Mouse (Mus musculus) embryonic facial prominence, embryonic 11.5 days (tissue): ENCODE measurements around the gene Mgat5. TPM values are rescaled to one million over a fixed set of nuclear protein-coding genes. Genes with fewer than 3 reads are reported as not detected.

Experiments used
- ATAC-seq: fragments of 200-750 bp; cut with Nextera tagmentation; replicated peaks from 2 replicates; pipeline ENCODE4 v1.8.0; 2017; ENCODE audit warnings: low read depth; ENCODE audit not compliant: insufficient number of reproducible peaks, low FRiP score, low TSS enrichment
- DNase-seq: peaks from one replicate; pipeline ENCODE4 v3.0.0-alpha.2; 2015; ENCODE audit warnings: low spot score
- H3K27ac ChIP-seq: fragments of 300-500 bp; sonication (generic); replicated peaks from 2 replicates; pipeline ENCODE4 v1.5.1; 2014; ENCODE audit warnings: mild to moderate bottlenecking, low read depth, low read length, control low read depth
- H3K27me3 ChIP-seq: fragments of 300-500 bp; sonication (generic); 2 replicates; pipeline ENCODE4 v1.6.1; 2014; ENCODE audit warnings: mild to moderate bottlenecking, low read length, moderate library complexity, mixed read lengths; ENCODE audit not compliant: control insufficient read depth, insufficient read depth
- H3K36me3 ChIP-seq: fragments of 300-500 bp; sonication (generic); replicated peaks from 2 replicates; pipeline ENCODE4 v1.6.1; 2014; ENCODE audit warnings: low read depth, mild to moderate bottlenecking, low read length, moderate library complexity, mixed read lengths; ENCODE audit not compliant: control insufficient read depth, insufficient read depth
- H3K4me1 ChIP-seq: fragments of 300-500 bp; sonication (generic); 2 replicates; pipeline ENCODE4 v1.6.1; 2014; ENCODE audit warnings: low read length, mixed read lengths; ENCODE audit not compliant: control insufficient read depth, insufficient read depth
- H3K4me2 ChIP-seq: fragments of 300-500 bp; sonication (generic); 2 replicates; pipeline ENCODE4 v1.6.1; 2014; ENCODE audit warnings: low read depth, mild to moderate bottlenecking, control low read depth, low read length, moderate library complexity
- H3K4me3 ChIP-seq: fragments of 300-500 bp; sonication (generic); 2 replicates; pipeline ENCODE4 v1.5.1; 2014; ENCODE audit warnings: low read depth, low read length, control low read depth
- H3K9ac ChIP-seq: fragments of 300-500 bp; sonication (generic); replicated peaks from 2 replicates; pipeline ENCODE4 v1.6.1; 2014; ENCODE audit warnings: mild to moderate bottlenecking, control low read depth, low read length
- H3K9me3 ChIP-seq: fragments of 300-500 bp; sonication (generic); replicated peaks from 2 replicates; pipeline ENCODE4 v1.6.1; 2016; ENCODE audit warnings: mild to moderate bottlenecking, low read length, inconsistent platforms, mixed read lengths; ENCODE audit not compliant: control insufficient read depth
- WGBS: fragments of 180-500 bp; shearing (Covaris S2); extraction: QIAGEN DNeasy Blood & Tissue Kit; methylation state at CpG from one replicate; pipeline ENCODE4 v1.1.7; 2014; 5-methylcytosine and 5-hydroxymethylcytosine counted together
- polyA plus RNA-seq: library from polyadenylated mRNA; unstranded; fragments of >200 nt; fragmentation: Nextera tagmentation; extraction: Ambion mirVana; gene quantifications from 2 replicates; pipeline ENCODE4 v1.2.1, GENCODE M21; 2014

Gene Mgat5
- polyA plus RNA-seq, 1 experiment from 2014 or later, result 6.1 TPM

DNA sequence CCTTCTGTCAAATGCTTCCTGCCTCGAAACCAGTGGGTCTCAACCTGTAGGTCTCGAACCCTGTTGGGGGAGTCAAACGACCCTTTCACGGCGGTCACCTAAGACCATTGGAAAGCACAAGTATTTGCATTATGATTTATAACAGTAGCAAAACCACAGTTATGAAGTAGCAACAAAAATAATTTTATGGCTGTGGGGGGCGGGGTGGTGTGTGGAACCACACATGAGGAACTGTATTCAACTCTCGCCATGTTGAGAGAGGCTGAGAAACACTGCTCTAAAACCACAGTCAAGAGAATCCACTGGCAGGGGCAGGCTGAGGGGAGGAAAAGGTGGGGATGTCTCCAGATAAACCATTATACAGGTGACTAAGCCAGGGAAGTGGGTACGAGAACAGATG lies 308.3 kb downstream of the Mgat5 start:
- Histone ChIP-seq H3K9me3 (no peaks in the 10 kb centered on the region), H3K4me3 (no peak overlapping the region), H3K4me1 (no peaks in the 10 kb centered on the region), H3K4me2 (no peak overlapping the region), H3K36me3 (no peaks in the 10 kb centered on the region), H3K27me3 (no peaks in the 10 kb centered on the region), H3K27ac (no peak overlapping the region), H3K9ac (no peak overlapping the region)
- 88% methylated on average over 8 of the region's 8 CpGs for WGBS
- no peak for ATAC-seq
- no peak for DNase-seq

- Histone ChIP-seq H3K27ac (no peak overlapping the region), H3K27me3 (no peaks in the 10 kb centered on the region), H3K4me2 (no peak overlapping the region), H3K4me3 (no peak overlapping the region), H3K4me1 (no peaks in the 10 kb centered on the region), H3K9ac (no peak overlapping the region), H3K9me3 (no peaks in the 10 kb centered on the region), H3K36me3 (no peaks in the 10 kb centered on the region)
- 84% methylated on average over 3 of the region's 3 CpGs for WGBS
- no peak for ATAC-seq
- no peak for DNase-seq
Measured at GRCm38 (mm10) chr1:127513664-127514063, 308.8 kb downstream of the Mgat5 start.

DNA sequence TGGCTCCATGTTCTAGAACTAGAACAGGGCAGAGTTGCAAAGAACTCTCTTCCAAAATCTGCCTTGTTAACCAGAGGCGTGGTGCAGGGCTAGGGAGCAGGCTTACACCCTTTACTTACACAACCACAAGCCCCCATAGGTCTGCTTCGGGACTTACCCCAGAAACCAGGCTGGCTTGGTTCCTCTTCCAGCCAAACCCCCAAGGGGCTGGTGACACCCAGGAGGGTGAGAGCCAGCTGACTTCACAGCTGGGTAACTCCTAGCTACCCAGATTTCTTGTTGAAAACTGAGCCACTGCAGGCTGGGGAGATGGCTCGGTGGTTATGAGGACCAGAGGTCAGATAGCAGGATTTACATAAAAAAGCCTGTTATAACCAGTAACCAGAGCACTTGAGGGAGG lies 309.7 kb downstream of the Mgat5 start:
- Histone ChIP-seq H3K4me3 (no peak overlapping the region), H3K27ac (no peak overlapping the region), H3K36me3 (no peaks in the 10 kb centered on the region), H3K9me3 (no peaks in the 10 kb centered on the region), H3K27me3 (no peaks in the 10 kb centered on the region), H3K4me1 (no peaks in the 10 kb centered on the region), H3K4me2 (no peak overlapping the region), H3K9ac (no peak overlapping the region)
- ATAC-seq (no peak), DNase-seq (no peak)
- WGBS, result 82% methylated on average over 3 of the region's 3 CpGs

- Histone ChIP-seq H3K4me1 (no peaks in the 10 kb centered on the region), H3K9ac (no peak overlapping the region), H3K27ac (no peak overlapping the region), H3K27me3 (no peaks in the 10 kb centered on the region), H3K9me3 (no peaks in the 10 kb centered on the region), H3K4me2 (no peak overlapping the region), H3K36me3 (no peaks in the 10 kb centered on the region), H3K4me3 (no peak overlapping the region)
- DNase-seq, result no peak
- WGBS, result 95% methylated on average over 10 of the region's 10 CpGs
- ATAC-seq, result no peak
Measured at GRCm38 (mm10) chr1:127514888-127515287, 310.1 kb downstream of the Mgat5 start.

DNA sequence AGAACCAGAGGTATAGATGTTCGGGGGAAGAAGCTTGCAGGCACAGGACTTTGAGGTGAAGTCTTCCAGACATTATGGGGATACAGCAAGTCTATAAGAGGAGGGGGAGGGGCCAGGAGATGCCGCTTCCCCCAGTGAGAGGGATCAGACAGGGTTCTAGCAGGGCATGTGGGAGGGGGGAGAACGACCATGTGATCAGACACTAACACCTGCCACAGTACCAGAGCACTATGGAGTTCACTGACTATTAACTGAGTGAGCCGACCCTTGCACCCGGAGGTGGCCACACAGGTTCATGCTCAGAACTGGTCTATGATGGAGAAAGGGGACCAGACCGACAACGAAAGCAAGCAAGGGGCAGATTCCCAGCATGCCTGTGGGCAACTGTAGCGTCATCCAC lies 318.5 kb downstream of the Mgat5 start:
- no peak overlapping the region for H3K9ac ChIP-seq
- H3K4me1 ChIP-seq, result no peaks in the 10 kb centered on the region
- no peak for ATAC-seq
- 80% methylated on average over 8 of the region's 8 CpGs for WGBS
- no peak for DNase-seq
- H3K9me3 ChIP-seq, result no peaks in the 10 kb centered on the region
- H3K27ac ChIP-seq, result no peak overlapping the region
- H3K36me3 ChIP-seq, result no peaks in the 10 kb centered on the region
- no peak overlapping the region for H3K4me2 ChIP-seq
- no peak overlapping the region for H3K4me3 ChIP-seq
- no peaks in the 10 kb centered on the region for H3K27me3 ChIP-seq

DNA sequence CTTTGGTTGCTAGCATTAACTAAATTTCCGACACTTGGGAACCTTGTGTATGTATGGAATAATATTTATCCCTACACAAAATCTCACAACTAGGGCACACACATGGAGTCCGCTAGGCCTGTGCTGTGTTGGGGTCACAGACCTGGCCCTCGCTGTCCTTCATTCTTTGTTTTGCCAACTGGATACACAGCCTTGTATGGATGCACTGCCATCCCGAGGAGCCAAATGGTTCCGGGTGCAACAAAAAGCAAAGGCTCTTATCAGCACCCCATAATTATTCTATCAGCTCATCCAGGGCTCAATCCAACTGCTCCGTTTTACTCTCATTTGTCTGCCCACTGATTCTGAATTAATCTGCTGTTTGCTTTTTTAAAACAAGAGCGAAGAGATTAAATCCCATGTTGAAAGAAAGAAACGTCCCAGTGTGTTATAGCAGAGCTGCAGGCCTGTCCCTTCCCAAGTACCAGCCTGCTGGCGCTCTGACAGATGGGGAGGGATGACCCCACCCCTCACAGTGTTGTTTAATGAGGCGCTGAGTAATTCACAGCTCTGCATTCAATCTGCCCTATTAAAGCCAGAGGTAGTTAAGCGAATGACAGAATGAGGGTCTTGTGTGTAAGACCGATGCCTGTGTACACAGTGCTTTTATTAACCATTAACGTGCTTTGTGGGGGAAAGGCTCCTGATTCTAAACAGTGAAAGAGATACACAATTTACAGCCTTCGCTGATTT lies 326.2 kb downstream of the Mgat5 start:
- H3K27me3 ChIP-seq, result no peaks in the 10 kb centered on the region
- no peak overlapping the region for H3K4me2 ChIP-seq
- no peak overlapping the region for H3K9ac ChIP-seq
- peak; percentile 89 for ATAC-seq
- WGBS, result 43% methylated on average over 14 of the region's 14 CpGs
- no peaks in the 10 kb centered on the region for H3K36me3 ChIP-seq
- no peak overlapping the region for H3K4me3 ChIP-seq
- no peak overlapping the region for H3K27ac ChIP-seq
- peak; percentile 26 for DNase-seq
- no peaks in the 10 kb centered on the region for H3K9me3 ChIP-seq
- no peaks in the 10 kb centered on the region for H3K4me1 ChIP-seq

DNA sequence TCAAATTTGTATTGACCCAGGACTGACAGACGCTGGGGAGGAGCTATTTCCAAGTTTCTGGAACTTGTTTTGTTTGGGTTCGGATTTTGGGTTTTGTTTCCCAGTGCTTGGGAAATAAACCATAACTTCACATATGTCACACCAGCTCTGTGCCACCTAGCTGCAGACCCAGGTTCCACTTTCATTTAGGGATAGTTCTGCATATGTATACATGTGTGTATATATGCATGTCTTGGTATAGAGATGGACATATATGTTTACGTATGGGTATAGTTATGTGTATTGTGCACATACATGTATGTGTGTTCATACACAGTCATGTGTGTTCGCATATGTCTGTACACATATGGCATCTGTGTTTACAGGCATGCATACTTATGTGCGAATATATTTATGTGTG lies 326.9 kb downstream of the Mgat5 start:
- no peaks in the 10 kb centered on the region for H3K27me3 ChIP-seq
- no peak overlapping the region for H3K4me3 ChIP-seq
- ATAC-seq (peak; percentile 8; the same call in 1 of the 2 replicates), DNase-seq (no peak)
- H3K4me1 ChIP-seq, result no peaks in the 10 kb centered on the region
- no peaks in the 10 kb centered on the region for H3K36me3 ChIP-seq
- no peak overlapping the region for H3K4me2 ChIP-seq
- H3K9ac ChIP-seq, result no peak overlapping the region
- WGBS, result 68% methylated on average over 5 of the region's 5 CpGs
- no peaks in the 10 kb centered on the region for H3K9me3 ChIP-seq
- no peak overlapping the region for H3K27ac ChIP-seq

- no peak overlapping the region; the same call in 1 of the 2 replicates for H3K9ac ChIP-seq
- no peak overlapping the region for H3K27ac ChIP-seq
Measured at GRCm38 (mm10) chr1:127536448-127536847, 331.6 kb downstream of the Mgat5 start.

More at GRCm38 (mm10) chr1:127536448-127536847, 331.6 kb downstream of the Mgat5 start:
- H3K4me3 ChIP-seq, result no peak overlapping the region
- no peaks in the 10 kb centered on the region for H3K36me3 ChIP-seq
- DNase-seq (no peak), ATAC-seq (no peak)
- WGBS, result 63% methylated on average over 5 of the region's 5 CpGs
- no peaks in the 10 kb centered on the region for H3K9me3 ChIP-seq
- peak overlapping the region; percentile 8; the same call in 1 of the 2 replicates for H3K4me2 ChIP-seq
- H3K27me3 ChIP-seq, result no peaks in the 10 kb centered on the region
- no peaks in the 10 kb centered on the region; the same call in 1 of the 2 replicates for H3K4me1 ChIP-seq
